Mouse (Mus musculus): Measurements from ENCODE around the gene Gtdc1. TPM values are rescaled to one million over a fixed set of nuclear protein-coding genes. Genes with fewer than 3 reads are reported as not detected.

Gene Gtdc1
- 10 to 100 TPM; 66.9 to 69.6 (median 68.6) TPM for total RNA-seq (2022)

DNA sequence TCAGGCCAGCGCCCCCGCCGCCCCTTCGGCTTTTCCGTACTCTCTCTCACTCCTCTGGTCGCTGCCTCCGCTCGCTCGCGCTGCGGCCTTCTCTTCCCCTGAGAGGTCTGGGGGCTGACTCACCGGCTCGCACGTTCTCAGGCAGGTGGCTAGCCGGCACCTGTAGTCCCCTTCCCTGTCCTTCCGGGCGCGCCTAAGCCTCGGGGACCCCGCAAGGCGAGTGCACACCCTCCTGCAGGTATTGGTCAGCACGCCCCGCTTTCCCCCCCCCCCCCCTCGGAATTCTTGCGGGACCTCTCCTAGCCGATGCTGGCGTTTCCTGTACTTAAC, at the start of gene Gtdc1:
TSS of gene Gtdc1 (minus strand) at position 176 of the 330 bp plus-strand sequence.
- no peak for DNase-seq (ENCODE audit: low spot score in 2 of 2)

DNA sequence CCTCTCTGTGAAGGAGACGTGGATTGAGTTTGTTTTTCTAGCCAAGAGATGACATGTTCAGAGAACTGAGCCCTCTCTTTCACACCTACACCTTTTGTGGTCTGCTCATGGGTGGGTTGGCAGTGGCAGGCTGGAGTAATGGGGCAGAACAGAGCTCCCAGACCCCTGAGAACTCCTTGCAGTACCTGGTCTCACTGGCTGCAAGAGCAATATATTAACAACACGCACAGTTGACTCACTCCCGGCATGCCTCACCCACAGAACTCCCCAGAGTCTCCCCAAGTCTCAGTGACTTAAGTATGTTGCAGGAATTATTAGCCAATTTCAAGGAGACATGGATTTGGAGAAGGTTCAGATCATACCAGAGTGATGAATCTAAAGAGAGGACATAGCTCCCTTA, 49.6 kb upstream of the Gtdc1 start:
- no peak for DNase-seq (ENCODE audit: low spot score in 2 of 2)

DNA sequence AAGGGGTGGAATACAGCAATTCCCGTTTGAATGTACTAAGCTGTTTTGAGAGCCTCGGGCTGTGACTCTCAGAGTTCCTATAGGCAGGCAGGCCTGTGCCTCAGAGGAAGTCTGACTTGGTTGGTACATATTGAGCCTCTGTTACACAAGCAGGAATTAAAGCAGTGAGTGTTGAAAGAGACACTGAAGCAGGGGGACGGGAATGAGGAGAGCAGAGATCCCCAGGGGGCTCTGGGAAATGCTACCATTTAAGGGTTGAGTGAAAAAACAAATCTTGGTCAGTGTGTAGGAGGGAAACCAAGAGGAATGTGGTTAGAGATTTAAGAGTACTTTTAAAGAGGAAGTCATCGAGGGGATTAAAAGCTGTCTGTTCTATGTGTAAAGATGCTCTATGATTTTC, 49.0 kb upstream of the Gtdc1 start:
- no peak for DNase-seq (ENCODE audit: low spot score in 2 of 2)

DNA sequence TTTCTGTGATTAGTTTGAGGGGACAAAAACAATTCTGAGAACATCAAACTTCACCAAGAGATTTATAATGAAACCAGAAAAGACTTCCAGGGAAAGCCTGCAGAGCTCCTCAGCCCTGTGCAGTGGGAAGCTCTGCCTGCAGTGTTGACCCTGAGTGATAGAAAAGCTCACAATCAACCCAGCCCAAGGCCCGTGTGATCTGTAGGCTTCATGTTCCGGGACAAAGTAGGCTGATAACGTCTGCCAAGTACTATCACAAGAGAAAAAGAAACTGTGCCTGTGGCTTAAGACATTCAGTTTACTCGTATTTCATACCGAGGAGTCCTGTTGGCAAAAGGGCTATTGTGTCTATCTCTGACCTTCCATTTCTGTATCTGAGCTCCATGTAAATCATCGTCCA, 46.4 kb upstream of the Gtdc1 start:
- no peak for DNase-seq (ENCODE audit: low spot score in 2 of 2)

DNA sequence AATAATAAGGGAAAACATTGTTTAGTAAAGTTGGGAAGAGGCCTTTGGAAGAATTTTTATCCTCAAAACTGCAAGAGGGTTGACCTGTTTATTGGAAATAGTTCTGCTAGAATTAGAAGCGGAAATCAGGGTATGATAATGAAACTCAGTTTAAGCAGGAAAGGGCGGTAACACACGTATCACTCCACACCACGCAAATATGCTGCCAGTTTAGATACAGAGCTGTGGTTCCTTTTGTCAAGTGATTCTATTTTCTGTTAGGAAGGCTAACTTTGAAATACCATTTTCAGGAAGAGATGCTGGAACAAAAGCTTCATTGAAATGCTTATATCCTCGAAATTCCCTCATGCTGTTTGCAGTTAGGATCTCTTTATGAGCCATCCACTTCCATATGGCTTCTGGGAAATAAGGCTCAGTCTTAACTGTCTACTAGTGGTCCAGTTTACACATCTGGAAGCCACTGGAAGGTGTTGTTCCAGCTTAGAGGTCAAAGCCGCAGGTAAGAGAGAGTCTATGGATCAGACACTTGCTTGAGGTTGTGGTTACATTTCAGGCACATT, 42.7 kb upstream of the Gtdc1 start:
- no peak for DNase-seq (ENCODE audit: low spot score in 2 of 2)

DNA sequence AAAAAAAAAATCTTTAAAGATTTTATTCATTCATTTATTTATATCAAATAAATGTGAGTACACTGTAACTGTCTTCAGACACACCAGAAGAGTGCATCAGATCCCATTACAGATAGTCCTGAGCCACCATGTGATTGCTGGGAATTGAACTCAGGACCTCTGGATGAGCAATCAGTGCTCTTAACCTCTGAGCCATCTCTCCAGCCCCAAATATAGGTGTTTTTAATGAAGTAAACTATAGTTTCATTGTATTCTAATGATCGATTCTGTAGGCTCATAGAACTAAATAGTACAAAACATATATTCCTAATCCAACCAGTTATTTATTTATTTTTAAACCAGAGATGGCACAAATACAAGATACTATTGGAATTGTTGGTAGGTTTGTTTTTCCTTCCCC, 42.2 kb upstream of the Gtdc1 start:
- no peak for DNase-seq (ENCODE audit: low spot score in 2 of 2)

DNA sequence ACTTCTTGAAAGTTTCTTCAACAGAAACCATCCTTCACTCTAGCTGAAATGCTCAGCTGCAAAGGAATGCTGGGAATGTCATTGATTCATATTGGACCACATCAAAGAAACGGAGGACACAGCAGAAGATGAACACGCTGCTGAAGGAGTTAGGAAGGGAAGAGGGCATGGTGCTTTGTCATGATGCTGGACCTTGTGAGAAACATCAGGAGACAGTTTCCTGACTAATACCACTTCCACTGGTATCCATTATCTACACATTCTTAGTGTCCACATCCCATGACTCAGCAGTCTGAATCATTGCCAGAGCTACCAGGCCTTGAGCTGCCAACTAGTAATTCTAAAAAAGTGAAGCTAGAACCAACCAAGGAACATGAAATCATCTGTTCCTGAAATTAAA, 41.8 kb upstream of the Gtdc1 start:
- DNase-seq (ENCODE audit: low spot score in 2 of 2), result no peak

DNA sequence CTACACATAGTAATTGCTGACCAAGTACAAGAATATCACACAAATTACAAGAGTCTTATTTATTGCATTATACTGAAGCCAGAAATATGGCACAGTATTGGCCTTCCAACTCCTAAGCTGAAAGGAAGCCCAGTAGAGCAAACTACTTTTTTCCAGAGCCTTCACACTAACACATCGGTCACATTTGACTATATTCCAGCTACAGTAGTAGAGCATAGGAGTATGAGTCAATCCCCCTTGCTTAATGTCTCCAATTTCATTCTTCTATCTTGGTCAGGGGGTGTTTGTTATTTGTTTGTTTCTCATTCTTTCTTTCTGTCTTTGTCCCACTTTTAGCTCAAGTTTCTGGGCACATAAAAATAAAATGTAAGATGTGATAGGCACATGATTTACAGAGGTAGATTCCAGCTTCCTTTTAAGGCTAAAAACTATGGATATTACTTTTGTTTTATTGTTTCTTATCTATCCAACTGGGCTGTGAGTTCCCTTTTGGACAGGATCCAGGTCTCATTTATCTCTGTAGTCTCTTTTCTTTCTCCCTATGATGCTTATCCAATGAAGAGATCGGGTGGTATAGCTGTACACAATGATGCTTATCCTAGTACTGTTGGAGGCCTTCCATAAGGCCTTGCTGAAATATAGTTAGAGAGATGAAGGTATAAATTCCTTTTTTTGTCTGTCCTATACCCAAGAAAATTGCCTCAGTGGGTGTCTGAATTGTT, 38.5 kb upstream of the Gtdc1 start:
- DNase-seq (ENCODE audit: low spot score in 2 of 2), result no peak

DNA sequence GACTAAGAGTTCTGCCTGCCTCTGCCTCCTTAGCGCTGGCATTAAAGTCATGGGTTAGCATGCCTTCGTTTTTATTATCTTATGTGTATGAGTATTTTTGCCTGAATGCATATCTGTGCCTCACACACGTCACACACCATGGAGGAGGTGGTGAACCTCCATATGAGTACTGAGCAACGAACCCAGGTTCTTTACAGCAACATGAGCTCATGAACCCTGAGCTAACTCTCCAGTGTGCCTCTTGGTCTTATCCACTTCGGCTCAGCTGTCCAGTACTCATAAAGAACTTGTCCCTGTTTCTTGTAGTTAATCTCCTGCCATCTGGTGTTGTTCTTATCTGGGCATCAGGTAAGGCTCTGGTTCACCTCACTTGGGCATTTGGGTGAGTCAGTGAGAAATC, 35.2 kb upstream of the Gtdc1 start:
- no peak for DNase-seq (ENCODE audit: low spot score in 2 of 2)

DNA sequence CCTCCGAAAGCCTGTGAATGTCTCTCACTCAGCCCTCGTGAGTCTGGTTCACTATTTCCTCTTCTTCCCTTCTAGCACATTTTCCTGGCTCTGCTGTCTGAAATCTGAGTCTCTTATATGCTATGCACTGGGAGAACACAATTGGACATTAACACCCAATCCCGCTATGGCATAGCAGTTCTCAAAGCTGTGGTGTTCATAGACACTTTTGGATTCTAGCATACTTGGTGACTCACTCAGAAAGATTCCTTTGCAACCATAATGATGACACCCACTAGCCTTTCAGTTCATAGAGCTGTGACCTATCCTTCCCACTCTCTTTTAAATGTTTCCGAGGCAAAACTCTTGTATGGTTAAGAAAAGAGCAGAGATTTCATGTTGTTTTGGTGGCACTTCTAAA, 33.7 kb upstream of the Gtdc1 start:
- DNase-seq (ENCODE audit: low spot score in 2 of 2), result no peak

DNA sequence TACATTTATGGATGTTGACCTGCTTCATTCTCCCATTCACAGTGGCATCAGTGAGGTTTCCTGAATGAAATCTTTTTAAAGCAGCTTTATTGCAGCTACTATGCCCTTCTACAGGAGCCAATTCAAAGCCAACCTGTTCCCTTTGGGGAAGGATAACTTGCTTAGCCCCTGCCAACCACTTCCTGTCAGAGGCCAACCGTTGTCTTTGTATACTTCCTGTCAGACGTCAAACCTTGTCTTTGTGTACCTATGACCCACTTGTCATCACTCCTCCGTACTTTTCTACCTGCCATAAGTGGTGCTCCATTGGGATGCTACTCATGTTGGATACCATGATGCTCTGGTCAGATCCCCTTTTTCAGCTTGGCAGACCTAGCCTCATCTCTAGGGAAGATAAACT, 33.1 kb upstream of the Gtdc1 start:
- no peak for DNase-seq (ENCODE audit: low spot score in 2 of 2)

DNA sequence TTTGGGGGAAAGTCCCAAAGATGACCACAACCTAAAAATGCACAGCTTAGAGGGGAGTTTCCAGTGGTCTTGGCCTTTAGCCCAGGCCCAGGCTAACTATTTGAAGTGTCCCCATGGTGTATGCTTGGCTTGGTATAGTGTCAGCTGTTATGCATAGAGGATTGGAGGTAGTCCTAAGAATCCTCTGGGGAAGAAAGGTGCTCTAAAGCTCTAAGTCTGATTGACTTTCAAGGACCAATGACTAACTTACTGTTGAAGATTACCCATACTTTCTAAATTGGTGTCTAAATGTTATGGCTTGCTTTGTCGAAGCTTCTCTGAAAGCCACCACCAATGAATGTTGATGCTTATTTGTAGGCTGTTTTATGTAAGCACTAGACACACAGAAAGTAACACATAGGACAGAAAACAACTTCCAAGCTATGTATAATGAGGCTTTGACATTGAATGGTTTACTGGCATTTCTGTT, 29.9 kb upstream of the Gtdc1 start:
- no peak for DNase-seq (ENCODE audit: low spot score in 2 of 2)

DNA sequence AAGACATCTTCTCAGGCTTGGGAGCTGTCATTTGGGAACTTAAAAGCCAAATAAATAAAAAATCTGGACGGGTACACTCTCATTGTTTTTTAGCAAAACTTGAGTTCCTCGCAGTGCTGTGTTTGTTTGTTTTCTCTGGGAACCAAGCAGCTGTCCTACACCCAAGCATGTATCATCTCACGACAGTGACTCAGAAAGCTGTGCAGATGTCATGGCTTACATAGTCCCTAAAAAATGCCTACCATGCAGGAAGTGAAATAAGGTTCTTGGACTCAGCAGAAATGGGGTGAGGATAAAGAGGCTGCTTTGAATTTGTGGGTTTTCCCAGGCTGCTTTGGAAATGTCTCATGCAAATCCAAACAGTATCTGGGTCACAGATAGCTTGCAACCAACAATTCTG, 28.8 kb upstream of the Gtdc1 start:
- DNase-seq (ENCODE audit: low spot score in 2 of 2), result no peak

DNA sequence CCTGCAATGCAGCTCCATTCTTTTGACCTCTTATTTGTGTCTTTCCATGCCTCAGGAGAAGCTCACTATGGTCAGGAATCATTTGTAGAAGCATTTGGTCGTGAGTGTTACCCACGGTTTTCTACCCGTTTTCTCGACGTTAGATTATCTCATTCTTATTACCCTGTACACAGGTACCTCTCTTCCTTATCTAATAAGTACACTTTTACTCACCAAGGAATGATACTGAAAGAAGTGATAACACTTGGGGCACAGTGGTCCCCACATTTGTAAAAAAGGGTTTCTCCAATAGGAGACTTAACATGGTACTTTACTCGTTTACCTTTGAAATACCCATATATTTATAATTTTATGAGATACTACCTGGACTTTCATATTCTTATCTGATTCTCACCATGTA, 28.0 kb upstream of the Gtdc1 start:
- no peak for DNase-seq (ENCODE audit: low spot score in 2 of 2)

DNA sequence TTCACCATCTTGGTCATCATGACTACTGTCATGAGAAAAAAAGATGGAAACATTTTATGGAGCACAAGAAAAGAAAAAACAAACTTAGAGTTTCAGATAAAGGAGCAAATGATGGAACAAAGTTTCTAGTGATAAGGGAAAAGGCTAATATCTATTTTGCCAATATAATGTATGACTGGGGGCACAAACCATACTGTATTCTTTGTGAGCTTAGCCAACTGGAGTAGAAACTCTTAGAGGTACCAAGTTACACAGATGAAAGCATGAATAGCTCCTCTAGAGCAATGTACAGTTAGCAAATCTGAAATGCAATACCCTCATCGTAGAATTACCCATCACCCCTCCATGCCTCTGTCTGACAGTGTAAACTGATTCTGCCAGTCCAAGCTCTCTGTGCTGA, 26.7 kb upstream of the Gtdc1 start:
- no peak for DNase-seq (ENCODE audit: low spot score in 2 of 2)

DNA sequence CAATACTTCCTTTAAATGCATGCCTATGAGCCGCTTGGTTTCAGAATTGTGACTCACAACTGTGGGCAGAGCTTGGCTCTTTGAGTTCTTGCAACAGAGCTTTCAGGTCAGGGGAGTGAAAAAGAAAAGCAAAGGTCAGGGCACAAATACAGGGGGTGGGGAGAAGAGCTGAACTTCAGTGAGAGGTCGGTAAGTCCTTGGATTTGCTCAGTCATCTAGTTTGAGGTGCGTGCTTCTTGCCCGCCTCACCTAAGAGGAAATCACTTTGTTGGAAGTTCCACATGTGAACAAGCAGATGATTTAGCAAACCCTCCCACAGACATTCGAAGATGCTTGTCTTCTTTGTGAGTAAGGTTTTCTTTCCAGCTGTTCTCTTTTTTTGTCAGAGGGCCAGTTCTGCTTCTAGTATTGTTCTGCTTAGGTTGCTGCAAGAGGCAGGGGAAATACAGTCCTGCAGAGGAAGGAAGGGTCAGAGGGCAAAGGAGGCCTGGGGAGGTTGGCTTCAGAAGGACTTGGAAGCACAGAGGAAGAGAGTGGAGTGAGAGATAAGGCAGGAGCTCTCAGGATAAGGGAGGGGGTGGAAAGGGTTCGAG, 25.5 kb upstream of the Gtdc1 start:
- no peak for DNase-seq (ENCODE audit: low spot score in 2 of 2)

DNA sequence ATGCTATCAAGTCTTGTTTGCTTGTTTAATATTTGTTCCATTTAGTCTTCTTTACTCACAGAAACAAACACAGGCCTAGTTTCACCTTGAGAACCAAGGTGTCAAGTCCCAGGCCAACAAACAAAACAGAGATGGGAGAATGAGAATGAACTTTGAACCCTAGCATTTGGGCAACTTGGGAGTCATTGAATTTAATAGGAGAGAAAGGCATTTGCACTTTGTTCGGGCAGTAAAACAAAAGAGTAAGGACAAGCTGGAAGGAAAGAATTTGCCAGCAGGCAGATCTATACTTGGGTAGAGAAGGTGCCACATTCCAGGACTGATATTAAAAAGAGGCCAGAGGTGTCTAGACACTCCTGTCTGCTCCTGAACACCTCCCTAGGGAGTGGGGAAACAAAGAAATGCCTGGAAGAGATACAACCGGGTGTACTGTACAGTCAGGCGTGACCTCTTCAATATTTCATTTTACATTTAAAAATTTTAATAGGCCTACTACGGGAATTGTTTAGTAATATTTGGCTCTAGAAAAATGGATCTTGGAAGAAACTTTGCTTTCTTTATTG, 24.3 kb upstream of the Gtdc1 start:
- DNase-seq (ENCODE audit: low spot score in 2 of 2), result no peak

DNA sequence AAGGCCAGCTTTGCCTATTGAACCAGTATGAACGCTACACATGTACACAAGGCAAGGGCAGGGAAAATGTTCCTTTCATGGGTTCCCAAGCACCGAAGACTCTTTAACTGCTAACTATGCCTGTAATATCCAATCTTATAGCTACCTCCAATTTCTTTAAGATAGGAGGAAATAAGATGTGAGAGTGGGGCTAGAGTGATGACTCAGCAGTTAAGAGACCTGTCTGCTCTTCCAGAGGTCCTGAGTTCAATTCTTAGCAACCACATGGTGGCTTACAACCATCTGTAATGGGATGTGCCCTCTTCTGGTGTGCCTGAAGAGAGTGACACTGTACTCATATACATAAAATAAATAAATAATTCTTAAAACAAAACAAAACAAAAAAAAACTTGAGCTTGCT, 17.2 kb upstream of the Gtdc1 start:
- DNase-seq (ENCODE audit: low spot score in 2 of 2), result no peak

DNA sequence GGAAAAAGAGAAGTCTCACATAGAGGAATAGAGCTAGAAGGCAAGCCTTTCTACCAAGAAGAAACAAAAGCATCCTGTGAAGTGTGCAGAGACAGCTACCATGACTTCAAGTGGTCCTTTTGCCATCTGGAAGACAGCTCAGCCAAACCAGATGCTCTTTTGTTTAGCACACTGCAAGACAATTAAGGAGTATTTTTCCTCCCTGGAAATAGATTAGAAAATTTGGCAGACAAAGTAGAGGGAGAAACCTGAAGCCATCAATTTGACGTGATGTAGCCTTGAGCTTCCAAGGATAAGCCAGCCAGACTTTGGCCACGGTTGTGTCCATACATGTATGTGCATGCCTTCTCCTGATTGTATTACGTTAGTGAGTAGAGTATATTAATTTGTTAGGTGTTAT, 3.5 kb upstream of the Gtdc1 start:
- no peak for DNase-seq (ENCODE audit: low spot score in 2 of 2)

DNA sequence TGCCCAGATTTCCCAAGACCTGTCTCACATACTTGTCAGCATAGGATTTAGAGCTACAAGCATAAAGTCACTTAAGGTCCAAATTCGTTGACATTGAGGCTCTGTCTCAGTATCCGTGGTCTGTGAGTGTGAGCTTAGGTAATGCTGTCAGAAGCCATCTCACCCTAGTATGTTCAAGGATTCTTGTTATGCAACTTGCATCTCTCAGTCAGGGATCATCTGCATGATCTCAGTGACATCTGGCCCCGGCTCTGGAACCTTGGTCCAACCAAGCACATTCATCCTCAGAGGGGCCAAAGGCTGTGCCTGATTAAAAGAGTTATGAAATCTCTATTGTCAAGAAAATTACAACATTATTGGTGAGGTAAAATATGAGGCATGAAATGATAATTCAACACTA, 1.2 kb upstream of the Gtdc1 start:
- DNase-seq (ENCODE audit: low spot score in 2 of 2), result no peak

DNA sequence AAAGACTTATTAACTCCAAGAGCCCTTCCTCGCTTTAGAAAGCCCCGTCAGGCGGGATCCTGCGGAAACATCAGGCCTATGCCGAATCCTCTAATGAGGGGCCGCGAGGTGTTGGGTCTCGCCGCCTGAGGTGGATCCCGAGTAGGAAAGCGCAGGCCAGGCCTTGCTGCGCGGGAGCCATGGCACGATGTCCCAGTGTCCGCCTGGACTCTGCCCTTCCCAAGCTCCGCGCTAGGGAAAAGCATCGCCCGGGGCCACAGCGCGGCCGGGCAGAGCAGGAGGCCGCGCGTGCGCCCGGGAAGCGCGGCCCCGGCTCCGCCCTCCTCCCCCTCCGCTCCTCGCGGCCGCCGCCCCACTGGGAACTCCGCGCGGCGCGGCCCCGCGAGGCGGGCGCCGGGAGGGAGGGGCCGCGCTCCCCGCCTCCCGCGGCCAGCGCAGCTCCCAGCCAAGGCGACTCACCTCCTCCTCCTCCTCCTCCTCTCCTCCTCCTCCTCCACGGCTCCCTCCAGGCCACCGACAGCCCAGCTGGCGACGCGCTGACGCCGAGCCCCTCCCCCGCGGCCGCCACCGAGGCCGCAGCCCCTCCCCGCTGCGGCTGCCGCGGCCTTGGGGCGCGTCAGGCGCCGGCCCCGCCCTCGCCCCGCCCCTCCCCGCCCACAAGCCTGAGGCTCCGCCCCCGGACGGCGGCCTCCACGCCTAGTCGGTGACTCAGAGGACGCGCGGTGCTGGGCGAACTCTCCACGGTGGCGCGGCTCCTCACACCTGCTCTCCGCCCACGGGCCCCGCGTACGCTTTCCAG, 575 bp downstream of the Gtdc1 start:
- peak; percentile 88 for DNase-seq (ENCODE audit: low spot score in 2 of 2)

DNA sequence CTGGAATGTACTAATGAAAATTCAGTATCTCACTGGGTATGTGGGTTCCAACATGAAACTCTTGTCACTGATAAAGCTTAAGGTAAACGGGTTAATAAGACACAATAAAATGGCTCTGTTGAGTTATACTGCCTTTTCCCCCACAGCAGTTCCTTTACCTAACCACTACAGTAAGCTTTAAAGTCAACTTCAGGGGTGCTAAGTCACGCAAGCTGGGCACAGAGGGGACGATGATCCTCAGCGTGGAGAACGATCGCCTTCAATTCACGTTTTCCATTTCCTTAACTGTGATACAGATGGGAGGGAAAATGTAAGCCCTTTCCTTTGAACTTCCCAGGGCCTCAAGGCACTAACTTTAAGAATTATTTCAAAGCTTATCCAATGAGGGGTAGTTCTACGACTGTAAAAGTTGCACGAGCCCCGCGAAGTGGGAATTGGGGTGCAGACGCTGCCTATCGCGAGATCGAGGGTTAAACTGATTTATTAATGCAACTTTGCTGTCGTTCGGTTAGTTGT, 1.2 kb downstream of the Gtdc1 start:
- no peak for DNase-seq (ENCODE audit: low spot score in 2 of 2)

Measured in layer of hippocampus, adult 8-10 months (tissue).